Mouse (Mus musculus): ENCODE measurements around the gene Prrt1. TPM values are rescaled to one million over a fixed set of nuclear protein-coding genes. Genes with fewer than 3 reads are reported as not detected.
A peak's percentile ranks its signal among the peaks of the same experiment; 100 is the strongest.

Gene Prrt1
- total and polyA plus RNA-seq, 3 experiments: 1.0 TPM; not detected in 2

DNA sequence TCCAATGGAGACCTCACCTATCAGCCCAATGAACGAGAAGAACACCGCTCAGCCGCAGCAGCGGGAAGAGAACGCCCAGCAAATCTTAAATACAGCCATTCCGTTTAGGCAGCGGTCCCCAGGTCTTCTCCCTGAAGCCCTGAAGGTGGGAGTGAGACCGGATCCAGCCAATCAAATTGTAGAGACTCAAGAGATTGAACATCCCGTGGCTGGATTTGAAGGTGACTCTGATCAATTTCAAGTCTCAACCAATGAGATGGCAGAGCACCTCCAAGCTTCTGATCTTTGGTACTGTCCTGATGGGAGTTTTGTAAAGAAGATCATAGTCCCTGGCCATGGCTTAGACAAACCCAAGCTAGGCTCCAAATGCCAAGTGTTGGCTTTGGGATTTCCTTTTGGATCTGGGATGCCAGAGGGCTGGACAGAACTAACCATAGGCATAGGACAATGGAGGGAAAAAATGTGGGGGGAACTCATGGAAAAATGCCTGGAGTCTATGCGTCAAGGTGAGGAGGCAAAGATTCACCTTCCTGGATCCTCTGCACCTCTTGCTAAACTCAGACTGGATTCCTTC is 16.0 kb downstream of the Prrt1 start:
- H3K27ac ChIP-seq (ENCODE audit: control insufficient read depth, low read depth, low read length): peak overlapping the region; percentile 76
- TF ChIP-seq POLR2AphosphoS5 (IDR thresholded peaks at IDR 0.05; ENCODE audit: borderline replicate concordance, low read depth, low read length) (no peak), TBP (IDR thresholded peaks at IDR 0.05; ENCODE audit: low read depth, low read length) (0 out of 2 replicates have a peak, but pooled peaks have one; percentile 15), MAX (IDR thresholded peaks at IDR 0.05; ENCODE audit: low read length) (0 out of 2 replicates have a peak, but pooled peaks have one; percentile 14), POLR2A (IDR thresholded peaks at IDR 0.05; ENCODE audit: control insufficient read depth in 1 of 2, insufficient read depth in 1 of 2, low read depth in 1 of 2, low read length in 2 of 2, poor library complexity in 1 of 2) (0 out of 4 replicates have a peak, but pooled peaks of 1 of the 2 experiments have one; percentile 10), SMC3 (IDR thresholded peaks at IDR 0.05; ENCODE audit: low read depth, low read length) (no peak)

DNA sequence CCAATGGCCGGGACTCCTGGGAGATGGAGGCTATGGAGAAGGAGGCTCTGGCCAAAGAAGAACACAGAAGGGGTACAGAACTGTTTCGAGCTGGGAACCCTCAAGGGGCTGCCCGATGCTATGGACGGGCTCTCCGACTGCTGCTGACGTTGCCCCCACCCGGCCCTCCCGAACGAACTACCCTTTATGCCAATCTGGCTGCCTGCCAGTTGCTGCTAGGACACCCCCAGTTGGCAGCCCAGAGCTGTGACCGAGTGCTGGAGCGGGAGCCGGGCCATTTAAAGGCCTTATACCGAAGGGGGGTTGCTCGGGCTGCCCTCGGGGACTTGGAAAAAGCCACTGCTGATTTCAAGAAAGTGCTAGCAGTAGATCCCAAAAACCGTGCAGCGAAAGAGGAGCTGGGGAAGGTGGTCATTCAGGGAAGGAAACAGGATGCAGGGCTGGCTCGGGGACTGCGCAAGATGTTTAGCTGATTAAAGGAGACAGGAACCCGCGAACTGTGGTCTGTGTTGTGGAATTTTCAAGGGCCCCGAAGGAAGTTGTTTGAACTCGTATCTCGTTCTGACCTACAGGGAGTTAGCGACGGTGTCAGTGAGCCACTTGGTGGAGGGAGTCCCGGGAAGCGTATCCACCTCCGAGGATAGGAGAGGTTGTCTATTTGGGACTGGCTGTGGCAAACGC is 16.6 kb downstream of the Prrt1 start:
- H3K9me3 ChIP-seq (replicated peaks; ENCODE audit: insufficient read depth, low read length): no peaks in the 10 kb centered on the region
- peak overlapping the region; percentile 81 for H3K9ac ChIP-seq (ENCODE audit: control insufficient read depth, low read depth, low read length, poor library complexity, severe bottlenecking)
- peaks cover 0 to 12% of the 10 kb centered on the region in 2 experiments; a peak in 2 of 4 replicates for H3K36me3 ChIP-seq (ENCODE audit: control insufficient read depth in 1 of 2, insufficient read depth in 2 of 2, low read length in 2 of 2)
- H3K4me1 ChIP-seq (ENCODE audit: control insufficient read depth in 1 of 2, insufficient read depth in 2 of 2, low read length in 2 of 2): peaks cover 0 to 20% of the 10 kb centered on the region in 2 experiments; a peak in 3 of 4 replicates
- peak overlapping the region; percentile 63 to 67 for H3K4me3 ChIP-seq (ENCODE audit: control insufficient read depth in 1 of 2, insufficient read depth in 1 of 2, low read depth in 2 of 2, low read length in 2 of 2)
- H3K27ac ChIP-seq (ENCODE audit: control insufficient read depth, low read depth, low read length): peak overlapping the region; percentile 52
- TF ChIP-seq ELF1 (IDR thresholded peaks at IDR 0.05; ENCODE audit: low read depth, low read length) (0 out of 2 replicates have a peak, but pooled peaks have one; percentile 9), TBP (IDR thresholded peaks at IDR 0.05; ENCODE audit: low read depth, low read length) (0 out of 2 replicates have a peak, but pooled peaks have one; percentile 23), UBTF (IDR thresholded peaks at IDR 0.05; ENCODE audit: borderline replicate concordance, insufficient read depth, low read depth, low read length) (no peak)
- no peaks in the 10 kb centered on the region for H3K27me3 ChIP-seq (ENCODE audit: control insufficient read depth in 1 of 2, insufficient read depth in 2 of 2, low read length in 2 of 2)
- peak; percentile 67 for DNase-seq (ENCODE audit: low read depth, low spot score)
- peaks cover 15% of the 10 kb centered on the region for H3K79me2 ChIP-seq (ENCODE audit: control insufficient read depth, insufficient read depth, low read length, poor library complexity)

More for the DNA sequence above, 16.0 kb downstream of the Prrt1 start:
- peak; percentile 92 for DNase-seq (ENCODE audit: low read depth, low spot score)
- Histone ChIP-seq H3K36me3 (ENCODE audit: control insufficient read depth in 1 of 2, insufficient read depth in 2 of 2, low read length in 2 of 2) (peaks cover 0 to 12% of the 10 kb centered on the region in 2 experiments; a peak in 2 of 4 replicates), H3K9me3 (replicated peaks; ENCODE audit: insufficient read depth, low read length) (no peaks in the 10 kb centered on the region), H3K79me2 (ENCODE audit: control insufficient read depth, insufficient read depth, low read length, poor library complexity) (peaks cover 15% of the 10 kb centered on the region), H3K27me3 (ENCODE audit: control insufficient read depth in 1 of 2, insufficient read depth in 2 of 2, low read length in 2 of 2) (no peaks in the 10 kb centered on the region), H3K4me1 (ENCODE audit: control insufficient read depth in 1 of 2, insufficient read depth in 2 of 2, low read length in 2 of 2) (peaks cover 0 to 20% of the 10 kb centered on the region in 2 experiments; a peak in 3 of 4 replicates), H3K4me3 (ENCODE audit: control insufficient read depth in 1 of 2, insufficient read depth in 1 of 2, low read depth in 2 of 2, low read length in 2 of 2) (peak overlapping the region; percentile 63 to 67), H3K9ac (ENCODE audit: control insufficient read depth, low read depth, low read length, poor library complexity, severe bottlenecking) (peak overlapping the region; percentile 81)

DNA sequence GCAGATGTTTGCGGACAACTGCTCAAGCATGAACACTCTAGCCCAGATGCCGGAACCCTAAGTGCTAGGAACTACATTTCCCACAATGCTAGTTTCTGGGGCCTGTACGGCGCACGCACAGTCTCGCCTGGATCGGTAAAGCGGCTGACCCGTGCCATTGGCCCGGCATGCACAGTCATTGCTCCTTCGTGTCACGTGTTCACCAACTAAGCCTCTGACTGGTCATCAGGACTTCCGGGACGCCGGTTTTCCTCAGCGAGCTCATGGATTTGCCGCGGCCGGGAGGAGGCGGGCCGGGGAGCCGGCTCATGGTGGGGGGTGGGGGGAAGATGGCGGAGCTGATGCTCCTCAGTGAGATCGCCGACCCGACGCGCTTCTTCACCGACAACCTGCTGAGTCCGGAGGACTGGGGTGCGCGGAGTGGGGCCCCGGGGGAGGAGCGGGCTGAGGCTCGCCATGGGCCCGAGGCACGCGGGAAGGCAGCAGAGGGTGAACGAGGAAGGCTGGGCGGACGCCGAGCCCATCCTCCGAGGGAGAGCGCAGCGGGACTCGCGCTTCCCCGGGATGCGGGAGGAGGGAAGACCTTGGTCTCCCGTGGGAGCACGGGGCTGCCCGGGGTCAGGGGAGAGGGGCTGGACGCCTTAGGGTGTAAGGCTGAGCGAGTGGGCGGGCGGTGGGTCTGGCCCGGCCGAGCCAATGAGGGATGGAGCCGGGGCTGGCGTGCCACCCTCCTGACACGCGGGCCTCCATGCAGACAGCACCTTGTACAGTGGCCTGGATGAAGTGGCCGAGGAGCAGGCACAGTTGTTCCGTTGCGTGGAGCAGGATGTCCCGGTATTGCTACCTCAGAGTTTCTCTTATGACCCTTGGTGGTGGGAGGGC is 17.8 kb downstream of the Prrt1 start, which contains the start of gene Atf6b:
Gene Atf6b (plus strand): TSS at position 241 of the 882 bp plus-strand sequence.
- peaks cover 0 to 12% of the 10 kb centered on the region in 2 experiments; a peak in 2 of 4 replicates for H3K36me3 ChIP-seq (ENCODE audit: control insufficient read depth in 1 of 2, insufficient read depth in 2 of 2, low read length in 2 of 2)
- H3K4me3 ChIP-seq (ENCODE audit: control insufficient read depth in 1 of 2, insufficient read depth in 1 of 2, low read depth in 2 of 2, low read length in 2 of 2): peak within 1 kb of the TSS; percentile 78 to 85
- H3K9ac ChIP-seq (ENCODE audit: control insufficient read depth, low read depth, low read length, poor library complexity, severe bottlenecking): peak within 1 kb of the TSS; percentile 84
- H3K9me3 ChIP-seq (replicated peaks; ENCODE audit: insufficient read depth, low read length): no peaks in the 10 kb centered on the region
- peak; percentile 99 for DNase-seq (ENCODE audit: low read depth, low spot score)
- no peaks in the 10 kb centered on the region for H3K27me3 ChIP-seq (ENCODE audit: control insufficient read depth in 1 of 2, insufficient read depth in 2 of 2, low read length in 2 of 2)
- H3K27ac ChIP-seq (ENCODE audit: control insufficient read depth, low read depth, low read length): peak within 1 kb of the TSS; percentile 52
- peaks cover 15% of the 10 kb centered on the region for H3K79me2 ChIP-seq (ENCODE audit: control insufficient read depth, insufficient read depth, low read length, poor library complexity)
- peaks cover 0 to 20% of the 10 kb centered on the region in 2 experiments; a peak in 3 of 4 replicates for H3K4me1 ChIP-seq (ENCODE audit: control insufficient read depth in 1 of 2, insufficient read depth in 2 of 2, low read length in 2 of 2)
- TF ChIP-seq SIN3A (IDR thresholded peaks at IDR 0.05; ENCODE audit: low read length) (peak; percentile 85), MYB (IDR thresholded peaks at IDR 0.05; ENCODE audit: low read depth, low read length) (no peak), SMC3 (IDR thresholded peaks at IDR 0.05; ENCODE audit: low read depth, low read length) (no peak), POLR2AphosphoS2 (IDR thresholded peaks at IDR 0.05; ENCODE audit: low read length) (0 out of 2 replicates have a peak, but pooled peaks have one; percentile 53), MEF2A (IDR thresholded peaks at IDR 0.05; ENCODE audit: extremely low read depth, insufficient replicate concordance, low read depth, low read length, poor library complexity, severe bottlenecking) (no peak), MAZ (IDR thresholded peaks at IDR 0.05; ENCODE audit: low read depth, low read length) (peak; percentile 37; the same call in 1 of the 2 replicates), EP300 (IDR thresholded peaks at IDR 0.05; ENCODE audit: low read depth in 1 of 2, low read length in 2 of 2) (no peak), E2F4 (IDR thresholded peaks at IDR 0.05; ENCODE audit: borderline replicate concordance, low read depth, low read length) (no peak), TBP (IDR thresholded peaks at IDR 0.05; ENCODE audit: low read depth, low read length) (peak; percentile 62; the same call in 1 of the 2 replicates), MXI1 (IDR thresholded peaks at IDR 0.05; ENCODE audit: low read depth, low read length) (peak; percentile 85), ELF1 (IDR thresholded peaks at IDR 0.05; ENCODE audit: low read depth, low read length) (peak; percentile 96), GABPA (IDR thresholded peaks at IDR 0.05; ENCODE audit: low read depth, low read length) (no peak), POLR2AphosphoS5 (IDR thresholded peaks at IDR 0.05; ENCODE audit: borderline replicate concordance, low read depth, low read length) (no peak), ZC3H11A (IDR thresholded peaks at IDR 0.05; ENCODE audit: low read depth, low read length) (no peak), JUND (IDR thresholded peaks at IDR 0.05; ENCODE audit: low read depth, low read length) (no peak), RAD21 (IDR thresholded peaks at IDR 0.05; ENCODE audit: low read depth, low read length) (no peak)

All from MEL (cell line).